Mouse (Mus musculus) bone marrow macrophage, adult 2 months (primary cell): ENCODE data around the gene Kcnj5. TPM values are rescaled to one million over a fixed set of nuclear protein-coding genes. Genes with fewer than 3 reads are reported as not detected.

Experiments
- H3K27ac ChIP-seq: 2 replicates; pipeline ENCODE4 v1.5.1; 2012; ENCODE audit warnings: low read depth, low read length; ENCODE audit not compliant: insufficient read depth
- H3K4me1 ChIP-seq: 2 replicates; pipeline ENCODE4 v1.6.1; 2012; ENCODE audit warnings: low read length; ENCODE audit not compliant: control insufficient read depth, insufficient read depth
- H3K4me3 ChIP-seq: 2 replicates; pipeline ENCODE4 v1.5.1; 2012; ENCODE audit warnings: mild to moderate bottlenecking, low read length, moderate library complexity; ENCODE audit not compliant: insufficient read depth
- CTCF ChIP-seq: IDR thresholded peaks from 2 replicates; pipeline ENCODE4 v1.5.1; 2012; ENCODE audit warnings: low read depth, mild to moderate bottlenecking, low read length, moderate library complexity
- POLR2A ChIP-seq: IDR thresholded peaks from 2 replicates; pipeline ENCODE4 v1.6.1; 2012; ENCODE audit warnings: mild to moderate bottlenecking, low read depth, low read length, borderline replicate concordance
- polyA plus RNA-seq: library from polyadenylated mRNA; stranded (reverse); fragments of >200 nt; gene quantifications from 2 replicates; pipeline ENCODE4 v1.2.4, GENCODE M21; 2012; ENCODE audit not compliant: missing spikeins, insufficient read depth, insufficient read length

Kcnj5 gene
- polyA plus RNA-seq, 1 experiment = not detected

GRCm38 (mm10) chr9:32369388-32369787 lies 25.2 kb upstream of the Kcnj5 start:
- H3K4me1 ChIP-seq = no peaks in the 10 kb centered on the region

DNA sequence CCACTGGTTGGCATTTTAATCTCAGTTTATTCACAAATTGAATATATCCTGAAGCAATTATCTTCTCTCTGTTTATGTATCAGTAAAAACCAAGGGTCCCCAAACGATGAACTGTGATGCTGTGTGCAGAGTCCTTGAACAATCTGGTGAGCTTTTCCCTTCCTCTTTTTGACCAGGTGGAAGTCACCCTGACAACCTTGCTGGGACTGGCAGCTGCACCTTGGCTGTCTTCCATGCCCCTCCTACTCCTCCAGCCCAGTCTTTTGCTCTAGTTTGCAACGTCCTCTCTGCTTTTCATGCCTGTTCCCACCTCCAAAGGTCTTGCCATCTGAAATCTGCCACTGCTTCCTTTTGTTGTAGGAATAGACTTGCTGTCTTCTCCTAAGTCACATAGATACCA lies 24.7 kb upstream of the Kcnj5 start:
- no peak for TF ChIP-seq POLR2A
- no peak for TF ChIP-seq CTCF
- no peak overlapping the region for H3K4me3 ChIP-seq
- no peak overlapping the region for H3K27ac ChIP-seq
- no peaks in the 10 kb centered on the region for H3K4me1 ChIP-seq

More at GRCm38 (mm10) chr9:32369388-32369787, 25.2 kb upstream of the Kcnj5 start:
- Histone ChIP-seq H3K4me3 (no peak overlapping the region), H3K27ac (no peak overlapping the region)
- TF ChIP-seq CTCF (no peak), POLR2A (no peak)

DNA sequence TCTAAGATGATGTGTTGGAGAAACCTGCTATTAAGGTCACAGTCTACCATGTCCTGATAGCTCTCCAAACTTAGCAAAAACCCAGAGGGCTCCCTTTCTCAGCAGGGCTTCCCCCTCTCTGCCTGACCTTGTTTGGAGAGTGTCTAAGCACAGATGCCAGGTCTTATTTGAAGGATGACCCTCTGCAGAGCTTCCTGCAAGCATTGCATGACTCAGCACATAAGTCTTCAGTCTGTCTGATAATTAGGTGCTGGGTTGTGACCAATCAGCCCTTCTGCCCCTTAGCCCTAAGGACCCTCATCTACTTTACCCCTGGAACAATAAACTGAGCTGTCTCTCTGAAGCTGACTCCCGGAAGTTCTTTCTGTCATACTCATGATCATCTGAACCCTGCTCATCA lies 16.6 kb upstream of the Kcnj5 start:
- no peak overlapping the region for H3K27ac ChIP-seq
- TF ChIP-seq POLR2A = no peak
- no peak for TF ChIP-seq CTCF
- no peaks in the 10 kb centered on the region for H3K4me1 ChIP-seq
- no peak overlapping the region for H3K4me3 ChIP-seq

- no peak overlapping the region for H3K4me3 ChIP-seq
These were observed 6.2 kb upstream of the Kcnj5 start for GRCm38 (mm10) chr9:32350332-32350731.

DNA sequence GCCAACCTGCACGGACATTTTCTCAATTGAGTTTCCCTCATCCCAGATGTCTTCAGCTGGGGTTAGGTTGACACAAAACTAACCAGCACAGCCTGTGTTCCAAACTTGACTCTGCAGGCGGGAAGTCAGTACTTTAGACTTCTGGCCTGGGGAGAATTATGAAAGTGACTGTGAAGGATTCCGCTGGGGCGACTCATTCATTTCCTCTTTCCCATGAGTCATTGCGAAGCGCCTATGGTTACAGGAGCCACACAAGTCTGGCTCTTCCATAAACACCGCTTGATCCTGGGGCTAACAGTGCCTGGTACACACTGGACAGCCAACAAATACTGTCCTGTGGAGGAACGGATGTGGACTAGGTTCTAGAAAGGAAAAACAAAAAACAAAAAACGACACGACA lies 5.2 kb upstream of the Kcnj5 start:
- Histone ChIP-seq H3K27ac (no peak overlapping the region), H3K4me1 (no peaks in the 10 kb centered on the region), H3K4me3 (no peak overlapping the region)
- TF ChIP-seq POLR2A (no peak), CTCF (no peak)

More at GRCm38 (mm10) chr9:32350332-32350731, 6.2 kb upstream of the Kcnj5 start:
- TF ChIP-seq CTCF (peak; percentile 66), POLR2A (no peak)
- Histone ChIP-seq H3K4me1 (no peaks in the 10 kb centered on the region), H3K27ac (no peak overlapping the region)

DNA sequence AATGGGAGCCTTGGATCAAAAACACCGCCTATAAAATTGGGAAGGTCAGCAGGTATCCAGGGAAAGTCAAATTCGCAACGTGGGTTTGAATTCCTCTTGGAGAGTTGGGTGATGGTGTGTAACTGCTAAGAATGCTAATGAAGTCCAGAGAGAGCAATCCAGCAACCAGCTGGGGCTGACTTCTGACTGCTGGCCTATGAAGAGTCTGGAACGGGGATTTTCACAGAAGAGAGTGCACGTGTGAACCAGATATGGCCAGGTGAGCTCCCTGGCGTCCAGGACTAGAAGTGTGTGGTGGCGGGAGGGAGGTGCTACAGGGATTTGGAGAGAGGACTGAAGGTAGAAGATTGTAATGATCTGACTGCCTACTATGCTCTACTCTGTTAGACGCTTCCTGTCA lies 3.9 kb upstream of the Kcnj5 start:
- Histone ChIP-seq H3K27ac (no peak overlapping the region), H3K4me3 (no peak overlapping the region), H3K4me1 (no peaks in the 10 kb centered on the region)
- TF ChIP-seq POLR2A (no peak), CTCF (no peak)

GRCm38 (mm10) chr9:32344489-32344888 lies 339 bp upstream of the Kcnj5 start:
- no peaks in the 10 kb centered on the region for H3K4me1 ChIP-seq
- no peak overlapping the region for H3K27ac ChIP-seq
- no peak for TF ChIP-seq POLR2A
- no peak for TF ChIP-seq CTCF
- H3K4me3 ChIP-seq = no peak overlapping the region

DNA sequence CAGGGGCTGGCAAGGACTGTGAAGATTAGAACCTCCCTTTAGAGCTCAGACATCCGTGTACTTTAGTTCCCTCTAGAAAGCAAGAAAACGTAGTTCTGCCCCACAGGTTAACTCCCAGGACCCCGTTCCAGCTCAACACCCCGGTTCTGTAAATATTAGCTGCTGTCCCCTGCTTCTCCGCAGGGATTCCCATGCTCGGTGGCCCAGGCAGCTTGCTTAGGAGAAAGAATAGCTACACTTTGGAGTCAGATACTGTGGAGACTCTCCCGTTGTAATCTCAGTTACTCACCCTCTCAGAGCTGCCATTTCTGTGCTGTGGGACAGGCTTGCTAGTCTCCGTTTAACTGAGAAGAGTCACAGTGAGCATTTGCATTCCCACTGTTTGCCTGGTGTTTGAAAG lies 1.2 kb downstream of the Kcnj5 start:
- Histone ChIP-seq H3K4me3 (no peak overlapping the region), H3K4me1 (no peaks in the 10 kb centered on the region)
- no peak for TF ChIP-seq POLR2A

DNA sequence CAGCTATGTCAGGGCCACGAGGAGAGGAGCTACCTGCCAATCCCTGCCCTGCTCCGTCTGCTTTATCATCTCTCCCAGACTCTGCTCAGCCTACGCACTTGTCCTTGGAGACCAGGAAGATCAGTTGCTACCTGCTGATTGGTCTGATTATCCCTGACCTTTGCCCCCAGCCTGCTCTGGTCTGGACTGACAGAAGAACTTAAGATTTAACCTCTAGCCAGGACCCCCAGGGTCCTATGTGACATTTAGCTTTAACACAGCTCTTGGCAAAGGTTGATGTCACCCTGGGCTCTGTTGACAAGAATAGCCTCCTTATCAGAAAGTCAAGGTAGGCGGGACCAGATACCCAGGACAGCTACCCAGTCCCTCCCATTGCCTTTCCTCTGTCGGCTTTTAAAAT lies 3.3 kb downstream of the Kcnj5 start:
- Histone ChIP-seq H3K4me1 (no peaks in the 10 kb centered on the region), H3K4me3 (no peak overlapping the region), H3K27ac (no peak overlapping the region)
- TF ChIP-seq POLR2A (no peak), CTCF (no peak)

More for the DNA sequence above, 1.2 kb downstream of the Kcnj5 start:
- H3K27ac ChIP-seq = no peak overlapping the region

DNA sequence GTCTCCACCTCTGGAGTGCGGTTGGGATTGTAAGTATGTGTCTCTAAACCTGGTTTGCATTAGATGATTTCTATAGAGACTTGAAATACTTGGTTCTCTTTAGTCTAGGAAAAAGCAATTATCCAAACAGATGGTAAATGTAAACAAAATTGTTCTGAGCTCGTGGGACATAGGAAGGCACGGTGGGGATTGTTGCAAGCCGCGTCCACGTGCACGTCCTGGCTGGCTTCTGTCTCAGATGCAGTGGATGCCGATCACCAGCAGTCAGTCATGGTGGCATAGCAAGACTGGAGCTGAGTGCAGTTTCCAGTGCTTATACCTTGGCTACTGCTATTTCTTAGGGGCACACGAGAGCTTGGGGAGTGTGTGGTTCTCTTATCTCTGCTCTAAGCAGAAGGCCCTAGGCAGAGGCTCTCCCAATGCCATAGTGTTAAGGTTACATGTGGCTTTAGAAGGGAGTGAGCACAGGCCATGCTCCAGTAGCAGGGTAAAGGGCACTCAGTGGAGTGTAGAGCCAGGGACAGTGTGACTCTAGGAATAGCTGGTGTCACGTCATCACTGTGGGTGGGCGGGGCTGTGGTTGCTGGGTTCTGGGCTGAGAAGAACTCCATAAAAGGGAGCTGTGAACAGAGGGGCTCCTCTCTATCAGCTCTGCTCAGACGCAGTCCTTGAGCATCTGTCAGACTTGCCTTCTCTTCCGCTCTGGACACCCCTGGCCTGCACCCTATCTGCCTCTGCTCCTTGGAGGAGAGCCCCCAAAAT lies 8.6 kb downstream of the Kcnj5 start:
- TF ChIP-seq POLR2A = no peak
- no peak for TF ChIP-seq CTCF
- Histone ChIP-seq H3K27ac (no peak overlapping the region), H3K4me3 (no peak overlapping the region), H3K4me1 (no peaks in the 10 kb centered on the region)
